Mouse (Mus musculus): Measurements from ENCODE around the gene Calhm6. TPM values are rescaled to one million over a fixed set of nuclear protein-coding genes. Genes with fewer than 3 reads are reported as not detected.

Gene Calhm6
- total RNA-seq (2021), result under 1 TPM; 0.25 to 0.56 TPM

- DNase-seq (ENCODE audit: extremely low spot score in 1 of 2, low spot score in 1 of 2), result peak; percentile 27 to 42
Measured at GRCm38 (mm10) chr10:34127392-34128378, at the start of gene Calhm6. Gene Calhm6 (minus strand): TSS chr10:34127984.

GRCm38 (mm10) chr10:34175870-34176606, 48.3 kb upstream of the Calhm6 start:
- no peak for DNase-seq (ENCODE audit: extremely low spot score in 1 of 2, low spot score in 1 of 2)

GRCm38 (mm10) chr10:34172663-34173282, 45.0 kb upstream of the Calhm6 start:
- DNase-seq (ENCODE audit: extremely low spot score in 1 of 2, low spot score in 1 of 2), result no peak

GRCm38 (mm10) chr10:34171660-34172059, 43.9 kb upstream of the Calhm6 start:
- DNase-seq (ENCODE audit: extremely low spot score in 1 of 2, low spot score in 1 of 2), result no peak

- no peak for DNase-seq (ENCODE audit: extremely low spot score in 1 of 2, low spot score in 1 of 2)
Measured at GRCm38 (mm10) chr10:34171191-34171590, 43.4 kb upstream of the Calhm6 start.

- no peak for DNase-seq (ENCODE audit: extremely low spot score in 1 of 2, low spot score in 1 of 2)
Measured at GRCm38 (mm10) chr10:34166971-34167370, 39.2 kb upstream of the Calhm6 start.

GRCm38 (mm10) chr10:34155796-34156554, 28.2 kb upstream of the Calhm6 start:
- no peak for DNase-seq (ENCODE audit: extremely low spot score in 1 of 2, low spot score in 1 of 2)

GRCm38 (mm10) chr10:34151827-34152226, 24.0 kb upstream of the Calhm6 start:
- no peak for DNase-seq (ENCODE audit: extremely low spot score in 1 of 2, low spot score in 1 of 2)

GRCm38 (mm10) chr10:34150454-34150853, 22.7 kb upstream of the Calhm6 start:
- DNase-seq (ENCODE audit: extremely low spot score in 1 of 2, low spot score in 1 of 2), result no peak

- no peak for DNase-seq (ENCODE audit: extremely low spot score in 1 of 2, low spot score in 1 of 2)
Measured at GRCm38 (mm10) chr10:34149772-34150171, 22.0 kb upstream of the Calhm6 start.

- no peak for DNase-seq (ENCODE audit: extremely low spot score in 1 of 2, low spot score in 1 of 2)
Measured at GRCm38 (mm10) chr10:34141693-34142092, 13.9 kb upstream of the Calhm6 start.

GRCm38 (mm10) chr10:34139768-34140167, 12.0 kb upstream of the Calhm6 start:
- no peak for DNase-seq (ENCODE audit: extremely low spot score in 1 of 2, low spot score in 1 of 2)

GRCm38 (mm10) chr10:34138027-34138426, 10.2 kb upstream of the Calhm6 start:
- DNase-seq (ENCODE audit: extremely low spot score in 1 of 2, low spot score in 1 of 2), result no peak

GRCm38 (mm10) chr10:34136432-34136831, 8.6 kb upstream of the Calhm6 start:
- no peak for DNase-seq (ENCODE audit: extremely low spot score in 1 of 2, low spot score in 1 of 2)

GRCm38 (mm10) chr10:34131356-34131755, 3.6 kb upstream of the Calhm6 start:
- no peak for DNase-seq (ENCODE audit: extremely low spot score in 1 of 2, low spot score in 1 of 2)

GRCm38 (mm10) chr10:34128391-34128790, 607 bp upstream of the Calhm6 start:
- DNase-seq (ENCODE audit: extremely low spot score in 1 of 2, low spot score in 1 of 2), result no peak

- DNase-seq (ENCODE audit: extremely low spot score in 1 of 2, low spot score in 1 of 2), result no peak
Measured at GRCm38 (mm10) chr10:34118421-34118820, 9.4 kb downstream of the Calhm6 start.

- no peak for DNase-seq (ENCODE audit: extremely low spot score in 1 of 2, low spot score in 1 of 2)
Measured at GRCm38 (mm10) chr10:34117770-34118169, 10.0 kb downstream of the Calhm6 start.

- DNase-seq (ENCODE audit: extremely low spot score in 1 of 2, low spot score in 1 of 2), result no peak
Measured at GRCm38 (mm10) chr10:34117131-34117530, 10.7 kb downstream of the Calhm6 start.

Data from layer of hippocampus, postnatal 25 days (tissue).